Mouse (Mus musculus) forebrain, postnatal 0 days (tissue): ENCODE data around the gene Naip6. TPM values are rescaled to one million over a fixed set of nuclear protein-coding genes. Genes with fewer than 3 reads are reported as not detected.
"Not testable (repeated sequence)": the region's sequence is repeated elsewhere in the genome, so short reads cannot be mapped to it uniquely, and the experiment has no call there.

Experiments
- ATAC-seq: fragments of 200-750 bp; cut with Nextera tagmentation; 2 replicates; pipeline ENCODE4 v1.8.0; 2017; ENCODE audit warnings: mild to moderate bottlenecking, moderate library complexity
- DNase-seq: peaks from one replicate; pipeline ENCODE4 v3.0.0-alpha.2; 2015
- H3K27ac ChIP-seq: fragments of 300-500 bp; sonication (generic); 2 replicates; pipeline ENCODE4 v1.5.1; 2014; ENCODE audit warnings: low read depth, mild to moderate bottlenecking, antibody characterized with exemption, low read length, moderate library complexity, mixed read lengths
- H3K27me3 ChIP-seq: fragments of 300-500 bp; sonication (generic); 2 replicates; pipeline ENCODE4 v1.6.1; 2014; ENCODE audit warnings: mild to moderate bottlenecking, low read length, mixed read lengths; ENCODE audit not compliant: insufficient read depth
- H3K36me3 ChIP-seq: fragments of 300-500 bp; sonication (generic); 2 replicates; pipeline ENCODE4 v1.6.1; 2014; ENCODE audit warnings: mild to moderate bottlenecking, moderate library complexity; ENCODE audit not compliant: insufficient read depth
- H3K4me1 ChIP-seq: fragments of 300-500 bp; sonication (generic); 2 replicates; pipeline ENCODE4 v1.6.1; 2014; ENCODE audit warnings: antibody characterized with exemption; ENCODE audit not compliant: insufficient read depth
- H3K4me2 ChIP-seq: fragments of 300-500 bp; sonication (generic); 2 replicates; pipeline ENCODE4 v1.6.1; 2014; ENCODE audit warnings: low read depth, mild to moderate bottlenecking, moderate library complexity
- H3K4me3 ChIP-seq: fragments of 300-500 bp; sonication (generic); 2 replicates; pipeline ENCODE4 v1.5.1; 2014; ENCODE audit warnings: low read depth, low read length, mixed read lengths
- H3K9ac ChIP-seq: fragments of 300-500 bp; sonication (generic); 2 replicates; pipeline ENCODE4 v1.6.1; 2014; ENCODE audit warnings: mild to moderate bottlenecking
- H3K9me3 ChIP-seq: fragments of 300-500 bp; sonication (generic); 2 replicates; pipeline ENCODE4 v1.6.1; 2016; ENCODE audit warnings: low read length
- CTCF ChIP-seq: sonication (generic); IDR thresholded peaks from 2 replicates; pipeline ENCODE4 v1.5.1; 2016; ENCODE audit warnings: antibody characterized with exemption, control low read depth, low read depth
- WGBS: fragments of 180-500 bp; shearing (Covaris S2); extraction: QIAGEN DNeasy Blood & Tissue Kit; methylation state at CpG from one replicate; pipeline ENCODE4 v1.1.7; 2014; 5-methylcytosine and 5-hydroxymethylcytosine counted together
- polyA plus RNA-seq: library from polyadenylated mRNA; unstranded; fragments of >200 nt; fragmentation: Nextera tagmentation; extraction: Ambion mirVana; gene quantifications from 2 replicates; pipeline ENCODE4 v1.2.1, GENCODE M21; 2015
- total RNA-seq: library from RNA; depleted of rRNA; stranded (reverse); fragments of >200 nt; gene quantifications from 2 replicates; pipeline ENCODE4 v1.2.3, GENCODE M21; 2014

Naip6 gene
- total and polyA plus RNA-seq, 2 experiments from 2014 or later, result 0.02 to 0.10 TPM

GRCm38 (mm10) chr13:100284611-100285010 is 32.9 kb downstream of the Naip6 start:
- WGBS, result 91% methylated on average over 1 of the region's 1 CpGs
- Histone ChIP-seq H3K27me3 (no peaks in the 10 kb centered on the region), H3K9me3 (no peaks in the 10 kb centered on the region), H3K36me3 (no peaks in the 10 kb centered on the region), H3K27ac (no peak overlapping the region), H3K4me1 (no peaks in the 10 kb centered on the region), H3K9ac (no peak overlapping the region), H3K4me3 (no peak overlapping the region), H3K4me2 (no peak overlapping the region)
- ATAC-seq, result no peak
- no peak for TF ChIP-seq CTCF
- no peak for DNase-seq

- H3K9ac ChIP-seq, H3K4me1 ChIP-seq, DNase-seq, H3K27ac ChIP-seq, ATAC-seq, H3K9me3 ChIP-seq, H3K4me3 ChIP-seq, H3K27me3 ChIP-seq, H3K36me3 ChIP-seq, H3K4me2 ChIP-seq: not testable (repeated sequence)
- WGBS, result no CpG with 5 or more reads among the region's 1 CpGs
Observed at GRCm38 (mm10) chr13:100271474-100272132, 45.9 kb downstream of the Naip6 start.

- 69% methylated on average over 2 of the region's 2 CpGs for WGBS
- not testable (repeated sequence) for DNase-seq, H3K4me3 ChIP-seq, H3K9ac ChIP-seq, H3K4me2 ChIP-seq, H3K9me3 ChIP-seq, H3K27me3 ChIP-seq, H3K4me1 ChIP-seq, H3K27ac ChIP-seq, ATAC-seq, H3K36me3 ChIP-seq
Observed at GRCm38 (mm10) chr13:100256996-100257395, 60.5 kb downstream of the Naip6 start.

GRCm38 (mm10) chr13:100255925-100256324 is 61.5 kb downstream of the Naip6 start:
- H3K4me2 ChIP-seq, H3K4me3 ChIP-seq, ATAC-seq, H3K9me3 ChIP-seq, DNase-seq, H3K27ac ChIP-seq, H3K4me1 ChIP-seq, H3K36me3 ChIP-seq, H3K27me3 ChIP-seq, H3K9ac ChIP-seq: not testable (repeated sequence)
- WGBS, result 87% methylated on average over 5 of the region's 6 CpGs

- not testable (repeated sequence) for H3K9me3 ChIP-seq, DNase-seq, H3K36me3 ChIP-seq, H3K9ac ChIP-seq, ATAC-seq, H3K27me3 ChIP-seq, H3K4me1 ChIP-seq, H3K27ac ChIP-seq, H3K4me2 ChIP-seq, H3K4me3 ChIP-seq
- 89% methylated on average over 2 of the region's 2 CpGs for WGBS
Observed at GRCm38 (mm10) chr13:100251897-100252296, 65.6 kb downstream of the Naip6 start.

- not testable (repeated sequence) for H3K27me3 ChIP-seq, DNase-seq, H3K4me3 ChIP-seq, H3K36me3 ChIP-seq, H3K4me2 ChIP-seq, H3K9ac ChIP-seq, H3K27ac ChIP-seq, H3K4me1 ChIP-seq, H3K9me3 ChIP-seq, ATAC-seq
- WGBS, result 80% methylated on average over 5 of the region's 5 CpGs
Observed at GRCm38 (mm10) chr13:100246896-100247519, 70.5 kb downstream of the Naip6 start.

- H3K27me3 ChIP-seq, H3K9me3 ChIP-seq, ATAC-seq, H3K27ac ChIP-seq, H3K4me2 ChIP-seq, H3K4me3 ChIP-seq, DNase-seq, H3K4me1 ChIP-seq, H3K9ac ChIP-seq, H3K36me3 ChIP-seq: not testable (repeated sequence)
- 84% methylated on average over 4 of the region's 4 CpGs for WGBS
Observed at GRCm38 (mm10) chr13:100246223-100246622, 71.3 kb downstream of the Naip6 start, which contains the start of gene Naip5. Gene Naip5, minus strand, starts transcription at chr13:100246323.
